Mouse (Mus musculus) intestine, embryonic 14.5 days (tissue): Measurements from ENCODE around the gene Glipr2. TPM values are rescaled to one million over a fixed set of nuclear protein-coding genes. Genes with fewer than 3 reads are reported as not detected.

Experiments used
- ATAC-seq: fragments of 200-750 bp; cut with Nextera tagmentation; replicated peaks from 2 replicates; pipeline ENCODE4 v1.8.0; 2017; ENCODE audit warnings: low read depth, moderate number of reproducible peaks, moderate TSS enrichment, moderate library complexity; ENCODE audit not compliant: low FRiP score, low TSS enrichment
- DNase-seq: peaks from one replicate; pipeline ENCODE4 v3.0.0-alpha.2; 2018; ENCODE audit warnings: low spot score
- H3K27ac ChIP-seq: fragments of 300-500 bp; sonication (generic); 2 replicates; pipeline ENCODE4 v1.5.1; 2014; ENCODE audit warnings: low read depth, mild to moderate bottlenecking, control low read depth
- H3K27me3 ChIP-seq: fragments of 300-500 bp; sonication (generic); replicated peaks from 2 replicates; pipeline ENCODE4 v1.6.1; 2014; ENCODE audit warnings: low read length, control low read depth; ENCODE audit not compliant: control insufficient read depth, insufficient read depth
- H3K36me3 ChIP-seq: fragments of 300-500 bp; sonication (generic); 2 replicates; pipeline ENCODE4 v1.6.1; 2014; ENCODE audit warnings: low read length, control low read depth; ENCODE audit not compliant: control insufficient read depth, insufficient read depth
- H3K4me1 ChIP-seq: fragments of 300-500 bp; sonication (generic); replicated peaks from 2 replicates; pipeline ENCODE4 v1.6.1; 2014; ENCODE audit warnings: low read length, control low read depth, mixed read lengths; ENCODE audit not compliant: control insufficient read depth, insufficient read depth
- H3K4me2 ChIP-seq: fragments of 300-500 bp; sonication (generic); 2 replicates; pipeline ENCODE4 v1.6.1; 2014; ENCODE audit warnings: low read length
- H3K4me3 ChIP-seq: fragments of 300-500 bp; sonication (generic); 2 replicates; pipeline ENCODE4 v1.5.1; 2014; ENCODE audit warnings: low read depth, low read length, control low read depth, mixed read lengths
- H3K9ac ChIP-seq: fragments of 300-500 bp; sonication (generic); 2 replicates; pipeline ENCODE4 v1.6.1; 2014; ENCODE audit warnings: mild to moderate bottlenecking, low read length
- H3K9me3 ChIP-seq: fragments of 300-500 bp; sonication (generic); 2 replicates; pipeline ENCODE4 v1.6.1; 2016; ENCODE audit warnings: low read length, control low read depth; ENCODE audit not compliant: control insufficient read depth
- WGBS: fragments of 180-500 bp; shearing (Covaris S2); extraction: QIAGEN DNeasy Blood & Tissue Kit; methylation state at CpG from one replicate; pipeline ENCODE4 v1.1.7; 2014; 5-methylcytosine and 5-hydroxymethylcytosine counted together
- polyA plus RNA-seq: library from polyadenylated mRNA; unstranded; fragments of >200 nt; fragmentation: Nextera tagmentation; extraction: Ambion mirVana; gene quantifications from 2 replicates; pipeline ENCODE4 v1.2.1, GENCODE M21; 2014

Gene Glipr2
- polyA plus RNA-seq, 1 experiment from 2014 or later = 102 TPM

DNA sequence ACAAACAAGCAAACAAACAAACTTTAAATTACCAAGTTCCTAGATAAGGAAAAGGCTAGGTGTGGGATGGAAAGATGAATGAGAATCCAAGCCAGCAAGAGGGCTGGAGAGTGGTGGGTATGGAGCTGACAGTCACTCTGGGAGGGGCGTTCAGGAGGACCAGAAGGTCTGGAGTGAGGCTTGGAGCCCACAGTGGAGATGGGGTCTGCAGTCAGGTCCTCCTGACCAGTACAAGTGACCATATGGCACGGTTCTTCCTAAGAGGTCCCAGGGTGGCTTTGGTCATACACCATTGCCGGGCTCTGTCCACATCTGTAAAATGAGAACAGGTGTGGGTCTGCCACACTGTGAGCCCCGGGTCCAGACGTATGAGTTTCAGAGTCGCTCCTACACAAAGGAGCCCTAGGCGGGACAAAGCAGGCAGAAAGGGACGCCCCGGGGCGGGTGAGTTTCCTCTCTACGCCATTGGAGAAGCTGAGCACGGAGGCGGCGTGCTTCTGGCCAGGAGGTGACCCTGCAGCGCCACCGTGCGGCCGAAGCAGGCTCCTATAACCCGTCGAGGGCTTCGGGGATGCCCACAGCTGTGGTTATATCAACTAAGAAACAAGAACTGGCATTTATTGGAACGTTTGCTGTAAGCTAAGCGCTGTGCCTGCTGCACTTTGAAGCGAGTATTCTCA, 25.0 kb downstream of the Glipr2 start:
- DNase-seq (peak; percentile 98), ATAC-seq (peak; percentile 89)
- Histone ChIP-seq H3K27me3 (no peaks in the 10 kb centered on the region), H3K4me2 (peak overlapping the region; percentile 67), H3K4me3 (peak overlapping the region; percentile 25), H3K9ac (peak overlapping the region; percentile 60), H3K9me3 (no peaks in the 10 kb centered on the region), H3K27ac (no peak overlapping the region), H3K4me1 (peaks cover 11% of the 10 kb centered on the region; the same call in 1 of the 2 replicates), H3K36me3 (peaks cover 9% of the 10 kb centered on the region; the same call in 1 of the 2 replicates)
- 2% methylated on average over 24 of the region's 24 CpGs for WGBS

DNA sequence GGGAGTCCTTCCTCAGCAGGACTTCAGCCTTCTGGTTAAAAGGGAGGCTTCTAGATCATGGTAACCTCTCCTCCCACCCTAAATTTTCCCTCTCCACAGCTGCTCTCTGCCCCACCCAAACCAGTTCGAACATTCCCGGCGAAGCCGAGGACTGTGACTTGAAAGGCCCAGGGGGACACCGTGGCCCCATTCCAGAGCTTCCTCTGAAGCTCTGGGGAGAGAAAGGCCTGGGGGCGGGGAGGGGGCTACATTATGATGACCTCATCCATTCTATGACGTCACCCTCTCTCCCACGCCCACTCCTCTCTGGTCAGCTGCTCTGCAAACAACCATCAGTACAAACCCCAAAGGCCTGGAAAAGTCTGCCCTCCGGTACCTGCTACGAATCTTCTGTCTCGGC, 26.0 kb downstream of the Glipr2 start, which contains the start of gene Ccin:
Ccin (plus strand) TSS at position 303 of the 400 bp plus-strand sequence.
- DNase-seq (no peak), ATAC-seq (no peak)
- Histone ChIP-seq H3K27me3 (no peaks in the 10 kb centered on the region), H3K4me3 (peak within 1 kb of the TSS; percentile 25), H3K4me2 (peak within 1 kb of the TSS; percentile 67), H3K27ac (no peak within 1 kb of the TSS), H3K36me3 (0 out of 2 replicates have a peak, but pooled peaks cover 3% of the 10 kb centered on the region), H3K9ac (peak within 1 kb of the TSS; percentile 60), H3K9me3 (no peaks in the 10 kb centered on the region), H3K4me1 (peaks cover 11% of the 10 kb centered on the region; the same call in 1 of the 2 replicates)
- 77% methylated on average over 11 of the region's 11 CpGs for WGBS

DNA sequence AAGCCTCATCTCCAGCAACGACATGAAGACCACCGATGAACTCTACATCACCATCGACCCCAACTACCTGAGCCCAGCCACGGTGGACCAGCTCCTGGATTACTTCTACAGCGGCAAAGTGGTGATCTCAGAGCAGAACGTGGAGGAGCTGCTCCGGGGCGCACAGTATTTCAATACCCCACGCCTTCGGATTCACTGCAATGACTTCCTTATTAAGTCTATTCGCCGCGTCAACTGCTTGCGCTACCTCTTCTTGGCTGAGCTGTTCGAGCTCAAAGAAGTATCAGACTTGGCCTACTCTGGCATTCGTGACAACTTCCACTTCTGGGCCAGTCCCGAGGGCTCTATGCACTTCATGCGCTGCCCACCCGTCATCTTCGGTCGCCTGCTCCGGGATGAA, 26.6 kb downstream of the Glipr2 start:
- 90% methylated on average over 22 of the region's 22 CpGs for WGBS
- Histone ChIP-seq H3K27me3 (no peaks in the 10 kb centered on the region), H3K4me1 (peaks cover 6% of the 10 kb centered on the region; the same call in 1 of the 2 replicates)

DNA sequence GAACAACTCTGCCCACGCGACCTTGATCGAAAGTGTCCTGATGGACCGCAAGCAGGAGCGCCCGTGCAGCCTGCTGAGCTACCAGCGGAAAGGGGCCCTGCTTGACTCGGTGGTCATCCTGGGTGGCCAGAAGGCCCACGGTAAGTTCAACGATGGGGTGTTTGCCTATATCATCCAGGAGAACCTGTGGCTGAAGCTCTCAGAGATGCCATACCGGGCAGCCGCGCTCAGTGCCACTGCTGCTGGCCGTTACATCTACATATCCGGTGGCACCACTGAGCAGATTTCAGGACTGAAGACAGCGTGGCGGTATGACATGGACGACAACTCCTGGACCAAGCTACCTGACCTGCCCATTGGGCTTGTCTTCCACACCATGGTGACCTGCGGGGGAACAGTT, 27.1 kb downstream of the Glipr2 start:
- ATAC-seq (no peak), DNase-seq (no peak)
- Histone ChIP-seq H3K9ac (no peak overlapping the region), H3K4me2 (no peak overlapping the region), H3K27ac (no peak overlapping the region), H3K4me3 (no peak overlapping the region), H3K36me3 (0 out of 2 replicates have a peak, but pooled peaks cover 2% of the 10 kb centered on the region), H3K9me3 (no peaks in the 10 kb centered on the region), H3K27me3 (no peaks in the 10 kb centered on the region), H3K4me1 (0 out of 2 replicates have a peak, but pooled peaks cover under 1% of the 10 kb centered on the region)
- 92% methylated on average over 19 of the region's 19 CpGs for WGBS

More for the DNA sequence above, 26.6 kb downstream of the Glipr2 start:
- H3K27ac ChIP-seq = no peak overlapping the region
- DNase-seq = no peak
- H3K9ac ChIP-seq = no peak overlapping the region
- H3K4me3 ChIP-seq = no peak overlapping the region
- no peaks in the 10 kb centered on the region for H3K9me3 ChIP-seq
- 0 out of 2 replicates have a peak, but pooled peaks cover 3% of the 10 kb centered on the region for H3K36me3 ChIP-seq
- H3K4me2 ChIP-seq = no peak overlapping the region
- no peak for ATAC-seq

DNA sequence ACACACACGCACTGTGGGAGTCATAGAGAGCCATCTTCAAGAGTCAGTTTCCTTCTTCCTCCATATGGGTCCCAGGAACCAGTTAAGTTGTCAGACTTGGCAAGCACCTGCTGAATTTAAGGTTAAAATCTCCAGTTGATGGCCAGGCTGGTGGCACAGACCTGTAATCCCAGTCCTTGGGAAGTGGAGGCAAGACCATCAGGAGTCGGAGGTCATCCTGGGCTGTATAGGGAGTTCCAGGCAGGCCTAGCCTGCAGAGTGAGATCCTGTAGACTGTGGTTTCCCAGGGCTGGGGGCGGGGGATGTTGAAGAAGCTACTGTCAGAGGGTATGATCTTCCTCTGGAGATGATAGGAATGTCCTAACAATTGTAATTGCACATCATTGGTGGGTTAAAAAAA, 31.8 kb downstream of the Glipr2 start:
- peak; percentile 18 for DNase-seq
- no peak overlapping the region for H3K9ac ChIP-seq
- ATAC-seq = no peak
- H3K27ac ChIP-seq = no peak overlapping the region
- H3K4me1 ChIP-seq = no peaks in the 10 kb centered on the region
- H3K27me3 ChIP-seq = no peaks in the 10 kb centered on the region
- no peak overlapping the region for H3K4me3 ChIP-seq
- H3K36me3 ChIP-seq = no peaks in the 10 kb centered on the region
- no peak overlapping the region for H3K4me2 ChIP-seq
- 91% methylated on average over 3 of the region's 3 CpGs for WGBS
- no peaks in the 10 kb centered on the region for H3K9me3 ChIP-seq

DNA sequence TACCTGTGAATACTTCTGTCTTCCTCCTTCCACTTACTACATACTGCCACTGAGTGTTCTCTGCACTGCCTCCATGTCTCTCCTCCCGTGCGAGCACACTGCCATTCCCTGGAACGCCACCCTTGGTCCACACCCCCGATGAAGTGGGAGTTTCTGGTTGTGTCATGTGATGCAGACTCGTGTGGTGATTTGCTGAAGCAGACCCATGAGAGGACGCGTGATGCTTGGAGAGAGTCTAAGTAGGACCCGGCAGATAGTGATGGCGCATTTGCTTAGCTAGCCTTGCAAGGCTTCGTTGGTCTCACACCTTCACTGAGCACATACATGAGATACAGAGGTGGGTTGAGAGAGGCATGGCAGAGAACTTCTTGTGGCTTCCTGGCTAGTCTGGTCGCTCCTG, 35.9 kb downstream of the Glipr2 start:
- DNase-seq (peak; percentile 40), ATAC-seq (no peak)
- Histone ChIP-seq H3K9ac (no peak overlapping the region), H3K27me3 (no peaks in the 10 kb centered on the region), H3K4me1 (no peaks in the 10 kb centered on the region), H3K36me3 (no peaks in the 10 kb centered on the region), H3K27ac (no peak overlapping the region), H3K4me3 (no peak overlapping the region), H3K4me2 (no peak overlapping the region), H3K9me3 (no peaks in the 10 kb centered on the region)
- 90% methylated on average over 11 of the region's 11 CpGs for WGBS

DNA sequence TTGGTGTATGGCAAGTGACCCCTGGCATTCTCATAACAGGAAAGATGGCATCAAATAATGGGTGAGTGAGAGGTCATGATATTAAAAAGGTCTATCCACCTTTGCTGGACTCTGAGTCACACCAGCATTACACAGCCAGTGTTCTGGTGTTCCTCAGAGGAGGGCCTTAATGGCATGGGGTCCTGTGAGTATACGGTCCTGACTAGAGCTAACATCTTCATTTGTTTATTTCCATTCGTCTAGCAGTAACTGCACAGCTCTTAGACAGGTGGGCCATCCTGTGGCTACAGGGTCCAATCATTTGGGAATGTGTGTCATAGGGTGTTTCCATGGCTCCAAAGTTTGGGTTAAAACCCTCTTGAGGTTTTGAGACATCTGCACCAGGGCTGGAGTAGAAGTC, 37.1 kb downstream of the Glipr2 start:
- ATAC-seq (no peak), DNase-seq (no peak)
- no peaks in the 10 kb centered on the region for H3K27me3 ChIP-seq
- H3K4me1 ChIP-seq = no peaks in the 10 kb centered on the region
- no peak overlapping the region for H3K4me3 ChIP-seq
- H3K27ac ChIP-seq = no peak overlapping the region
- H3K9ac ChIP-seq = no peak overlapping the region
- no peak overlapping the region for H3K4me2 ChIP-seq
- H3K9me3 ChIP-seq = 0 out of 2 replicates have a peak, but pooled peaks cover 3% of the 10 kb centered on the region
- H3K36me3 ChIP-seq = no peaks in the 10 kb centered on the region
- 50% methylated on average over 2 of the region's 2 CpGs for whole genome bisulfite sequencing

DNA sequence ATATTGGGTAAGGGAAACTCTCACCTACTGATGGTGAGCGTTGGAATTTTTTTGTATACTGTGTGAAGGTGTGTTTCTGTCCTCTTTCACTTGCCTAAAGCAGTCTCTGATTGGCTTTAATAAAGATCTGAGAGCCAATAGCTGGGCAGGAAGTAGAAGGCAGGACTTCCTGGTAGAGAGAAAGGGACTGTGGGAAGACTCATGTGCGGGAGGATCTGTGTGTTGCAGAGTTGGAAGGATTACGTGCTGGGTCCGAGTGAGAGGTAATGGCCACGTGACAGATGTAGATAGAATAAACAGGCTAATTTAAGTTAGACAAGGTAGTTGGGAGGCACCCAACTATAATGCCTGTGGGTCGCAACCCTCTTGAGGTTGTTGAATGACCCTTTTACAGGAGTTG, 46.4 kb downstream of the Glipr2 start:
- H3K27me3 ChIP-seq = no peaks in the 10 kb centered on the region
- H3K4me2 ChIP-seq = no peak overlapping the region
- no peaks in the 10 kb centered on the region for H3K36me3 ChIP-seq
- no peak for DNase-seq
- H3K4me1 ChIP-seq = no peaks in the 10 kb centered on the region
- H3K4me3 ChIP-seq = no peak overlapping the region
- H3K9ac ChIP-seq = no peak overlapping the region
- 0 out of 2 replicates have a peak, but pooled peaks cover 3% of the 10 kb centered on the region for H3K9me3 ChIP-seq
- 61% methylated on average over 6 of the region's 6 CpGs for WGBS
- ATAC-seq = no peak
- H3K27ac ChIP-seq = no peak overlapping the region

DNA sequence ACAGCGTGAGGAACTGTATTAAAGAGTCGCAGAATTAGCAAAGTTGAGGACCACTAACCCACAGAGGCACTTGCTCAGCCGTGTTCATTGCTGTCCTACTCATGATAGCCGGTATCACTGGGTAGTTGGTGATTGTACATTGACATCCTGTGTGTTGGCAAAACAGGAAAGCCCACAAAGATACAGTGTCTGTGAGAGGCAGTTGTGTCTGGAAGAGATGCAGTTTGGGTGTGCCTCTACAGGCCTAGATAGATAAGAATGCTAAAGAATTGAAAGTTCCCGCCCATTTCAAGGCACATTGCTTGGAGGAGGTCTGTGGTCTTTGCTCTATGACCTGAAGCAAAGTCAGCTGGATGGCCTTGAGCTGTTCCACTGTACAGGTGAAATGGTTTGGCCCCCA, 46.9 kb downstream of the Glipr2 start, which contains the start of gene Clta:
Clta (plus strand) TSS at position 327 of the 400 bp plus-strand sequence.
- H3K4me3 ChIP-seq = no peak within 1 kb of the TSS
- H3K27me3 ChIP-seq = no peaks in the 10 kb centered on the region
- no peaks in the 10 kb centered on the region for H3K4me1 ChIP-seq
- no peak within 1 kb of the TSS for H3K27ac ChIP-seq
- 87% methylated on average over 5 of the region's 5 CpGs for WGBS
- 0 out of 2 replicates have a peak, but pooled peaks cover under 1% of the 10 kb centered on the region for H3K9me3 ChIP-seq
- ATAC-seq (no peak), DNase-seq (no peak)
- H3K4me2 ChIP-seq = no peak within 1 kb of the TSS
- H3K9ac ChIP-seq = no peak within 1 kb of the TSS
- no peaks in the 10 kb centered on the region for H3K36me3 ChIP-seq
